Mouse (Mus musculus) neural tube, embryonic 13.5 days (tissue): ENCODE measurements at regions not wholly inside any gene's neighbourhood (a gene's known extent, or its start where the extent isn't known, plus 50 kb on each side); places are given as distances from the start of the nearest gene placed in this dataset.
A peak's percentile ranks its signal among the peaks of the same experiment; 100 is the strongest.
"Not testable (repeated sequence)": the region's sequence is repeated elsewhere in the genome, so short reads cannot be mapped to it uniquely, and the experiment has no call there.

ENCODE experiments used
- ATAC-seq: fragments of 200-750 bp; cut with Nextera tagmentation; 2 replicates; pipeline ENCODE4 v1.8.0; 2017; ENCODE audit warnings: low read depth, mild to moderate bottlenecking, moderate TSS enrichment, moderate library complexity
- H3K27ac ChIP-seq: fragments of 300-500 bp; sonication (generic); replicated peaks from 2 replicates; pipeline ENCODE4 v1.5.1; 2015; ENCODE audit warnings: moderate library complexity, mild to moderate bottlenecking, inconsistent platforms
- H3K27me3 ChIP-seq: fragments of 300-500 bp; sonication (generic); 2 replicates; pipeline ENCODE4 v1.6.1; 2015; ENCODE audit warnings: mild to moderate bottlenecking, inconsistent platforms
- H3K36me3 ChIP-seq: fragments of 300-500 bp; sonication (generic); 2 replicates; pipeline ENCODE4 v1.6.1; 2015; ENCODE audit warnings: mild to moderate bottlenecking, inconsistent platforms
- H3K4me1 ChIP-seq: fragments of 300-500 bp; sonication (generic); replicated peaks from 2 replicates; pipeline ENCODE4 v1.6.1; 2015; ENCODE audit warnings: inconsistent platforms
- H3K4me2 ChIP-seq: fragments of 300-500 bp; sonication (generic); 2 replicates; pipeline ENCODE4 v1.6.1; 2015; ENCODE audit warnings: inconsistent platforms, mild to moderate bottlenecking, moderate library complexity
- H3K4me3 ChIP-seq: fragments of 300-500 bp; sonication (generic); 2 replicates; pipeline ENCODE4 v1.5.1; 2015; ENCODE audit warnings: mild to moderate bottlenecking, inconsistent platforms
- H3K9ac ChIP-seq: fragments of 300-500 bp; sonication (generic); 2 replicates; pipeline ENCODE4 v1.6.1; 2015; ENCODE audit warnings: moderate library complexity, mild to moderate bottlenecking, inconsistent platforms
- H3K9me3 ChIP-seq: fragments of 300-500 bp; sonication (generic); 2 replicates; pipeline ENCODE4 v1.6.1; 2016; ENCODE audit warnings: inconsistent platforms
- WGBS: fragments of 180-500 bp; shearing (Covaris S2); methylation state at CpG from one replicate; pipeline ENCODE4 v1.1.7; 2015; 5-methylcytosine and 5-hydroxymethylcytosine counted together

DNA sequence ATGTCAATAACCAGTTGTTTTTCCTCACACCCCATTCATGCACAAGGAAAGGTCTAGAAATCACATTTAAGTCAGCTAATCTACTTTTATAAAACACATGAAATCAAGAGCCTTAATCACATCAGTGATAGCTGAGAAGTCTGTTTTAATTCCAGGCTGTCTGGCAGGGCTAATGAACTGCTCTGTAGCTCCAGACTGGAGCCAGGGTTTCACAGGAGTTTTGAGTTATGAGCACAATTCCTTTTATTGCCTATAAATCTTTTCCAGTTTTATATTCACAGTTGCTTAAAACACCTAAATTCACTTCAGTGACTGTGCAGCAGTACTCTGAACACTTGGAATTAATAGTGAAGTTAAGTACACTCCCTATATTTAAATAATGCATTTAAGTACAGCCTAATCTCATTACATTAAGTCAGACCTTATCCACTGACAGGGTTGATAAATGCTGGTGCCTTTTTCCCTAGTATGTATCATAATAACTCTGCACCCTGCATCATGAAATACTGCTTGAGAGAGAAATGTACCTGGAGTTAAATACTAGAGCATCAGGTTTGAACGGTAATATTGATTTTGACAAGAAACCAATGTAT, 198.6 kb upstream of the Gria4 start:
- H3K4me3 ChIP-seq, result no peak overlapping the region
- H3K27ac ChIP-seq, result no peak overlapping the region
- no peak overlapping the region for H3K9ac ChIP-seq
- ATAC-seq, result peak; percentile 79
- no peaks in the 10 kb centered on the region for H3K4me1 ChIP-seq
- WGBS, result 71% methylated on average over 1 of the region's 1 CpGs
- no peak overlapping the region for H3K4me2 ChIP-seq
- H3K27me3 ChIP-seq, result no peaks in the 10 kb centered on the region
- no peaks in the 10 kb centered on the region for H3K9me3 ChIP-seq
- H3K36me3 ChIP-seq, result no peaks in the 10 kb centered on the region

GRCm38 (mm10) chr9:4979401-4979800, 183.4 kb upstream of the Gria4 start:
- not testable (repeated sequence) for H3K9ac ChIP-seq, H3K27ac ChIP-seq, H3K9me3 ChIP-seq, H3K36me3 ChIP-seq, H3K4me1 ChIP-seq, H3K27me3 ChIP-seq, H3K4me3 ChIP-seq, H3K4me2 ChIP-seq, ATAC-seq
- 85% methylated on average over 8 of the region's 8 CpGs for WGBS

GRCm38 (mm10) chr9:4977537-4977936, 181.5 kb upstream of the Gria4 start:
- H3K4me2 ChIP-seq, result no peak overlapping the region
- H3K27me3 ChIP-seq, result no peaks in the 10 kb centered on the region
- no peaks in the 10 kb centered on the region for H3K36me3 ChIP-seq
- no peaks in the 10 kb centered on the region for H3K9me3 ChIP-seq
- H3K4me1 ChIP-seq, result no peaks in the 10 kb centered on the region
- H3K9ac ChIP-seq, result no peak overlapping the region
- 92% methylated on average over 31 of the region's 31 CpGs for WGBS
- H3K4me3 ChIP-seq, result no peak overlapping the region
- no peak overlapping the region for H3K27ac ChIP-seq
- no peak for ATAC-seq

DNA sequence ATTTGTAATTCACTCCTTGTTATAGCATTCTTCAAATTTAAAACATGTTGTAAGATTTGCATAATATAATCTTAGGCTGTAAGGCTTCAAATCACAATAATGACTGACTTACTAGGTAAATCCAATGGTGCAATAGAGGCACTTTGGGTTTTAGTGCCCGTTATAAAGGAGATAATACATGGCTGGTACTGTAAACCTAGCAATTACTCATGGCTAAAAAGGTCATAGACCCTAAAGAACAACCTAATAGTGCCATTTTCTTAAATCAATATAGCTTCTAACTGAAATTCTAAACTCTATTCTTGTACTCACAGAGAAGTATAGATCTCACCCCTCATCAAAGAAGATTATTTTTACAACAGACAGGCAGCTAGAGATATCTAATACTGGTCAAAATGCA, 179.0 kb upstream of the Gria4 start:
- H3K36me3 ChIP-seq, result no peaks in the 10 kb centered on the region
- H3K9ac ChIP-seq, result no peak overlapping the region
- H3K27me3 ChIP-seq, result no peaks in the 10 kb centered on the region
- H3K4me2 ChIP-seq, result no peak overlapping the region
- no peak for ATAC-seq
- no peak overlapping the region for H3K27ac ChIP-seq
- 59% methylated on average over 1 of the region's 1 CpGs for WGBS
- H3K4me1 ChIP-seq, result no peaks in the 10 kb centered on the region
- H3K9me3 ChIP-seq, result no peaks in the 10 kb centered on the region
- H3K4me3 ChIP-seq, result no peak overlapping the region

DNA sequence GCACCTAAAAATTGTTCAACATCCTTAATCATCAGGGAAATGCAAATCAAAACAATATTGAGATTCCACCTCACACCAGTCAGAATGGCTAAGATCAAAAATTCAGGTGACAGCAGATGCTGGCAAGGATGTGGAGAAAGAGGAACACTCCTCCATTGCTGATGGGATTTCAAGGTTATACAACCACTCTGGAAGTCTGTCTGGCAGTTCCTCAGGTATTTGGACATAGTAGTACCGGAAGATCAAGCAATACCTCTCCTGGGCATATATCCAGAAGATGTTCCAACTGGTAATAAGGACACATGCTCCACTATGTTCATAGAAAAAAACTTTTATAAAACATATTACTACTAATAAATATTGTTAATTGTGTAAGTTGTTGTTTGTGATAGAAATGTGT, 135.8 kb upstream of the Gria4 start:
- not testable (repeated sequence) for H3K9ac ChIP-seq, ATAC-seq, H3K27me3 ChIP-seq, H3K27ac ChIP-seq, H3K4me3 ChIP-seq, H3K36me3 ChIP-seq, H3K9me3 ChIP-seq, H3K4me1 ChIP-seq, H3K4me2 ChIP-seq
- 86% methylated on average over 1 of the region's 1 CpGs for WGBS

DNA sequence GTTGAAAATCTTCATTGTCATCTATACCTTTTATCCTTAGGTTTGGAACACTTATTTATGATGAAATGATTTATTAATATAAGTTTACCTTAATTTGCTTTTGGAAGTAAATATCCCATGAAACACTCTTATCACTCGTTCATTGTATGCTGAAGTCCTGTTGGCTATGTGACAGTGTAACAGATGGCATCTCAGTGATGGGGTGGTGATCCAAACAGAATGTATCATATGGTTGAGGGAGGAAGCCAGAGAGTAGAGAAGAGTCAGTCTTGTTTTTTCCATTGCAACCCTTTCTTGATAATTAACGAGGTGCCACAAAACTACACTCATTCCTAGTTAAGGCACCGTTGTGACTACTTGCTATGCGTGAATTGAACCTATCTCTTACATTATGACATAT, 134.3 kb upstream of the Gria4 start:
- Histone ChIP-seq H3K27ac (no peak overlapping the region), H3K9ac (no peak overlapping the region), H3K4me2 (no peak overlapping the region), H3K4me1 (no peaks in the 10 kb centered on the region), H3K9me3 (no peaks in the 10 kb centered on the region), H3K27me3 (no peaks in the 10 kb centered on the region), H3K36me3 (no peaks in the 10 kb centered on the region), H3K4me3 (no peak overlapping the region)
- WGBS, result 95% methylated on average over 4 of the region's 4 CpGs
- ATAC-seq, result no peak

DNA sequence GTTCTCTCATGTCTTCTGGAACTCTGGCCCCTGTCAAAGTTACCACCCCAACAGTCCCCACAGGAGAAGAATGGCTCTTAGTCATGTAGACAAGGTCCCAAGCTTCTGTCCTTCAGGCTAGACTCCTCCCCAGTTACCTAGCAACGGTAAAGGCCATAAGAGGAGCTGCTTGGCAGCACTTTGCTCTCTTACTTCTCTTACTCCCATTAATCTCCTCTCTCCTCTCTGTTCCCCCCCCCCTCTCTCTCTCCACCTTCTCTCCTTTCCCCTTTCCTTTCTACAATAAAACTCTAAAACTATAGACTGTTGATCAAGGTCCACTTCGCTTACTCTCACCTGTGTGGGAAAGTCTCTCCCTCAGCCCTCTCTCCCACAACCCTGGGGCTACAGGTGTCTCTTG, 114.5 kb upstream of the Gria4 start:
- no peak for ATAC-seq
- no peak overlapping the region for H3K4me2 ChIP-seq
- no peaks in the 10 kb centered on the region for H3K27me3 ChIP-seq
- 92% methylated on average over 2 of the region's 2 CpGs for WGBS
- H3K27ac ChIP-seq, result no peak overlapping the region
- H3K9ac ChIP-seq, result no peak overlapping the region
- H3K36me3 ChIP-seq, result no peaks in the 10 kb centered on the region
- H3K4me1 ChIP-seq, result no peaks in the 10 kb centered on the region
- H3K9me3 ChIP-seq, result no peaks in the 10 kb centered on the region
- H3K4me3 ChIP-seq, result no peak overlapping the region

DNA sequence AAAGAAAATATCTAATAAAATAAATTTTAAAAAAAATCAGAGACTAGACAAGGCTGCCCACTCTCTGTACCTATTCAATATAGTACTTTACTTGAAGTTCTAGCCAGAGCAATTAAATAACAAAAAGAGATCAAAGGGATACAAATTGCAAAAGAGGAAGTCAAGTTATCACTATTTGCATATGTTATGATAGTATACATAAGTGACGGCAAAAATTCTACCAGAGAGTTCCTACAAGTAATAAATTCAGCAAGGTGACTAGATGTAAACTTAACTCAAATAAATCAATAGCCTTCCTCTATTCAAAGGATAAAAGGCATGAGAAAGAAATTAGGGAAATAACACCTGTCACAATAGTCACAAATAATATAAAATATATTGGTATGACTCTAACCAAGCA, 89.4 kb upstream of the Gria4 start:
- no peaks in the 10 kb centered on the region for H3K9me3 ChIP-seq
- WGBS, result 89% methylated on average over 1 of the region's 1 CpGs
- ATAC-seq, result no peak

More for the DNA sequence above, 89.4 kb upstream of the Gria4 start:
- Histone ChIP-seq H3K27me3 (no peaks in the 10 kb centered on the region), H3K9ac (no peak overlapping the region), H3K4me1 (no peaks in the 10 kb centered on the region), H3K4me3 (no peak overlapping the region), H3K36me3 (no peaks in the 10 kb centered on the region), H3K27ac (no peak overlapping the region), H3K4me2 (no peak overlapping the region)
